Mouse (Mus musculus): ENCODE data around the gene Tma7.

DNA sequence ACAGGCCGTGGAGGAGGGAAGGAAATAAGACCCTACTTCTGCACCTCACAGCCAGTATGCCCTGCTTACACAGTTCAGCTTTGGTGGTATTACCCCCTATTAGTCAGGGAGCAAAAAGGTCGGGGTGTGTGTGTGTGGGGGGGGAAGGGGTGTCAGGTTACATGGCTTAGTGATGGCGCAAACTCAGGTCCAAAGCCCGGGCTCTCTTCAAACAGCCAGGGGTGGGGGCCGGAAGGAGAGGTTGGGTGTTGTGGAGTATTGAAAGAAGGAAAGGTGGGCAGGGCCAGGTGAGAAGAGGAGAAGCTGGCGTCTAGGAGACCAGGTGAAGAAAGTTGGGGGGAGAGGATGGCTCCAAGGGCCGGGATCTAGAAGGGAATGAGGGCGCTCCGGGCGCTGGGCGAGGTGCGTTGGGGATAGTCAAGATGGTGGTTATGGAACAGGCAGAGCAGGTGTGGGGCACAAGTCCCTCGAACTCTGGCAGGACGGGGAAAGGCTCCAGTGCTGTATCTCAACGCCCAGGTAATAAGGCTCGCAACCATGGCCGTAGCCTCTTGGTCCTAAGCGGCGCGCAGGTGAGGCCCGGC, 12.3 kb upstream of the Tma7 start:
- TF ChIP-seq POLR2A (IDR thresholded peaks at IDR 0.05; ENCODE audit: borderline replicate concordance, insufficient read depth, low read length) = no peak
- no peak for TF ChIP-seq CTCF (IDR thresholded peaks at IDR 0.05; ENCODE audit: borderline replicate concordance, insufficient read depth, low read depth, low read length)
